Mouse (Mus musculus) adipose tissue, adult 10 weeks (tissue): ENCODE measurements around the gene Vmn1r213. TPM values are rescaled to one million over a fixed set of nuclear protein-coding genes. Genes with fewer than 3 reads are reported as not detected.

ENCODE experiments used
- polyA plus RNA-seq: library from polyadenylated mRNA; stranded (reverse); fragments of 350-450 nt; fragmentation: Illumina TruSeq; extraction: RNeasy Lipid Tissue Mini Kit (QIAGEN cat#74804); gene quantifications from one replicate; pipeline ENCODE4 v1.2.3, GENCODE M21; 2014; ENCODE audit warnings: low read depth, low replicate concordance

Gene Vmn1r213
- not detected for polyA plus RNA-seq

DNA sequence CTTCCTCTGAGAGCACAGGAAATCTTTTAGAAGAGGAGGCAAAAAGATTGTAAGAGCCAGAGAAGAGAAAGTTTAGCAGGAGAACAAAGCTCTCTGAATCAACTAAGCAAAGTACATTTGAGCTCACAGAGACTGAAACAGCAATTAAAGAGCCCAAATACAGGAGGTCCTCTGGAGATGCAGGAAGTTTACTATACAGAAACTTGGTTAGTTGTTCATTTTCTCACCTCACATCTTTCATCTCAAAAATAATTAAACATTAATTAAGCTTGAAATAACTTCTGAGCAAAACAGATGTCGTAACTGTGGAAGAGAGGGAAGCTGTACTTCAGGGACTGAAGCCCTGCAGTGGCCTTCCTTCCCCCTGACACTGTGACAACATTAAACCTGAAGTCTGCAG lies at the start of gene Vmn1r213:
Gene Vmn1r213 (plus strand): TSS at position 301 of the 400 bp plus-strand sequence.

DNA sequence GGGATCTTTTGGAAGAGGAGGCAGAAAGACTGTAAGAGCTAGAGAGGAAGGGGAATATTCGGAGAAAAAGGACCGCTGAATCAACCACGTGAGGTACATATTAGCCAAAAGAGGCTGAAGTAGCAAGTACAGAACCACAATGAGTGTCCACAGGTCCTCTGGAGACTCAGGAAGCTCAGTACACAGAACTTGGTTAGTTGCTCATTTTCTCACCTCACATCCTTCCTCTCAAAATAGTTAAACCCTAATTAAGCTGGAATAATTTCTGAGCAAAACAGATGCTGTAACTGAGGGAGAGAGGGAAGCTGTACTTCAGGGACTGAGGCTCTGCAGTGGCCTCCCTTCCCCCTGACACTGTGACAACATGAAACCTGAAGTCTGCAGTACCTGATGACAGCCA lies 22.7 kb downstream of the Vmn1r213 start, which contains the start of gene Vmn1r214:
Gene Vmn1r214 (plus strand): TSS at position 301 of the 400 bp plus-strand sequence.

Other genes starting within 250 kb of the Vmn1r213 start
- gene Vmn1r208, start 230.3 kb upstream of the Vmn1r213 start, polyA plus RNA-seq = not detected
- not detected for gene Vmn1r209, start 198.0 kb upstream of the Vmn1r213 start, polyA plus RNA-seq
- not detected for gene Vmn1r210, start 176.3 kb upstream of the Vmn1r213 start, polyA plus RNA-seq
- gene Vmn1r211, start 150.1 kb upstream of the Vmn1r213 start, polyA plus RNA-seq = not detected
- not detected for gene Vmn1r212, start 123.5 kb upstream of the Vmn1r213 start, polyA plus RNA-seq
- not detected for gene Vmn1r214, start 22.8 kb downstream of the Vmn1r213 start, polyA plus RNA-seq
- gene Vmn1r215, start 60.4 kb downstream of the Vmn1r213 start, polyA plus RNA-seq = not detected
- gene Vmn1r217, start 110.6 kb downstream of the Vmn1r213 start, polyA plus RNA-seq = not detected
- gene Vmn1r218, start 125.5 kb downstream of the Vmn1r213 start, polyA plus RNA-seq = not detected
- not detected for gene Vmn1r219, start 151.7 kb downstream of the Vmn1r213 start, polyA plus RNA-seq
- not detected for gene Vmn1r220, start 180.3 kb downstream of the Vmn1r213 start, polyA plus RNA-seq
- gene Vmn1r221, start 206.5 kb downstream of the Vmn1r213 start, polyA plus RNA-seq = not detected
- not detected for gene Vmn1r222, start 228.3 kb downstream of the Vmn1r213 start, polyA plus RNA-seq
- not detected for gene Vmn1r223, start 239.5 kb downstream of the Vmn1r213 start, polyA plus RNA-seq